ENCODE assay signal across 8 mouse cellular contexts in the genomic region with DNA sequence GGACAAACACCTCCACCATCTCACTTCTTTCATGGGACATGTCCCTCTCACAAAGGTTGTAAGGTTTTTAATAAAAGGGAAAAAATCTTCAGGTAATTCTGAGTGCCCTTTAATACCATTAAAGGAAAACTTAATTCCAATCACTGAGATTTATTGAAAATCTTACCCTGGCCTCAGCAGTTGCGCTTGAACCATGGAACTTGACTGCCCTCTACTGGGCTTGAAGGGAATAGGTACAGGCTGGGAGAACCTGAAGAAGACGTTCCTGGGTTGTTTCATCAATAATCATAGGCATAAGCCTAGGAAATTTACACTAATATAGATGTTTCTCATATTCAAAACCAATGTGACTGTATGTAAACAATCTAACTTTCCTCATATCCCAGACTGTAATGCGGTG.
DNase-seq lines count a peak whose midpoint lies in the region; ATAC-seq lines count a peak whose summit lies in the region.

No protein-coding gene starts in this region.

- ATAC-seq in megakaryocyte progenitor cell, adult 5-6 weeks (replicated peaks; ENCODE audit: poor library complexity): peak; percentile 90

- DNase-seq in adrenal gland, adult (ENCODE audit: inconsistent age in 2 of 2, low spot score in 1 of 2): peak; percentile 37 to 82
- DNase-seq in adrenal gland, adult 8-10 months: no peak
- peak; percentile 21 for DNase-seq in ES-CJ7 (ENCODE audit: low read depth, low spot score)
- peak; percentile 73 to 75 for DNase-seq in cerebellum, postnatal 14 days
- peak; percentile 34 for DNase-seq in gastrocnemius, postnatal 10 days
- peak; percentile 16 to 56 for DNase-seq in layer of hippocampus, adult 8-10 months (ENCODE audit: low spot score in 2 of 2)
- peak; percentile 12 for DNase-seq in telencephalon, adult 2 months (ENCODE audit: low read depth, low spot score)
